Mouse (Mus musculus) spleen, embryonic (tissue): Measurements from ENCODE around the gene Gm45618.

Source experiments
- CTCF ChIA-PET: fragments of 350-600 bp; sonication (Branson Sonifier 250); formaldehyde crosslinking; loops from one replicate; lab custom pipeline; 2022; lab: Charles Lee

Gm45618 gene

GRCm38 (mm10) chr7:142070458-142071211 lies 49.9 kb downstream of the Gm45618 start:
- CTCF ChIA-PET, result interaction anchor here (0.5 to 1.5 kb wide), 2 partner anchors 27 to 1533 kb away, joined by 4 read pairs; no protein-coding TSS in a partner anchor
